Mouse (Mus musculus): ENCODE data around the gene Hmgn1. TPM values are rescaled to one million over a fixed set of nuclear protein-coding genes. Genes with fewer than 3 reads are reported as not detected.
A peak's percentile ranks its signal among the peaks of the same experiment; 100 is the strongest.
"Not testable (repeated sequence)": the region's sequence is repeated elsewhere in the genome, so short reads cannot be mapped to it uniquely, and the experiment has no call there.

The Hmgn1 gene
- polyA plus RNA-seq, 1 experiment from 2014 or later = 365 TPM

GRCm38 (mm10) chr16:96120022-96120623 is 7.4 kb downstream of the Hmgn1 start:
- H3K36me3 ChIP-seq (ENCODE audit: control insufficient read depth, insufficient read depth, low read length) = peaks cover 13% of the 10 kb centered on the region
- H3K4me3 ChIP-seq (ENCODE audit: low read depth, low read length) = no peak overlapping the region
- 47% methylated on average over 4 of the region's 4 CpGs for WGBS
- H3K9ac ChIP-seq (ENCODE audit: low read length) = no peak overlapping the region
- H3K4me1 ChIP-seq (replicated peaks; ENCODE audit: control insufficient read depth, insufficient read depth) = no peaks in the 10 kb centered on the region
- TF ChIP-seq EP300 (optimal IDR thresholded peaks at IDR 0.05) = no peak
- TF ChIP-seq CTCF (IDR thresholded peaks at IDR 0.05; ENCODE audit: low read depth) = no peak
- H3K27me3 ChIP-seq (ENCODE audit: control insufficient read depth, insufficient read depth, low read length) = no peaks in the 10 kb centered on the region
- no peak overlapping the region for H3K4me2 ChIP-seq (replicated peaks; ENCODE audit: low read depth)
- DNase-seq (ENCODE audit: low spot score) (no peak), ATAC-seq (ENCODE audit: low FRiP score, low TSS enrichment) (0 out of 2 replicates have a peak, but pooled peaks have one; percentile 18)
- H3K27ac ChIP-seq (replicated peaks) = no peak overlapping the region
- H3K9me3 ChIP-seq (ENCODE audit: control insufficient read depth, low read length) = no peaks in the 10 kb centered on the region

- H3K4me2 ChIP-seq (replicated peaks; ENCODE audit: low read depth) = no peak overlapping the region
- H3K9ac ChIP-seq (ENCODE audit: low read length) = no peak overlapping the region
- H3K9me3 ChIP-seq (ENCODE audit: control insufficient read depth, low read length) = no peaks in the 10 kb centered on the region
- no peak for ATAC-seq (ENCODE audit: low FRiP score, low TSS enrichment)
- DNase-seq (ENCODE audit: low spot score) = no peak
- 55% methylated on average over 4 of the region's 4 CpGs for WGBS
- H3K27ac ChIP-seq (replicated peaks) = no peak overlapping the region
- H3K4me3 ChIP-seq (ENCODE audit: low read depth, low read length) = no peak overlapping the region
- no peaks in the 10 kb centered on the region for H3K36me3 ChIP-seq (ENCODE audit: control insufficient read depth, insufficient read depth, low read length)
- no peaks in the 10 kb centered on the region for H3K4me1 ChIP-seq (replicated peaks; ENCODE audit: control insufficient read depth, insufficient read depth)
- no peak for TF ChIP-seq EP300 (optimal IDR thresholded peaks at IDR 0.05)
- TF ChIP-seq CTCF (IDR thresholded peaks at IDR 0.05; ENCODE audit: low read depth) = peak; percentile 39
- H3K27me3 ChIP-seq (ENCODE audit: control insufficient read depth, insufficient read depth, low read length) = no peaks in the 10 kb centered on the region
Observed at GRCm38 (mm10) chr16:96114729-96115128, 12.8 kb downstream of the Hmgn1 start.

- 37% methylated on average over 2 of the region's 2 CpGs for WGBS
- Histone ChIP-seq H3K4me1 (replicated peaks; ENCODE audit: control insufficient read depth, insufficient read depth) (no peaks in the 10 kb centered on the region), H3K36me3 (ENCODE audit: control insufficient read depth, insufficient read depth, low read length) (no peaks in the 10 kb centered on the region), H3K27ac (replicated peaks) (no peak overlapping the region), H3K9ac (ENCODE audit: low read length) (no peak overlapping the region), H3K4me3 (ENCODE audit: low read depth, low read length) (no peak overlapping the region), H3K27me3 (ENCODE audit: control insufficient read depth, insufficient read depth, low read length) (no peaks in the 10 kb centered on the region), H3K9me3 (ENCODE audit: control insufficient read depth, low read length) (no peaks in the 10 kb centered on the region), H3K4me2 (replicated peaks; ENCODE audit: low read depth) (no peak overlapping the region)
- TF ChIP-seq EP300 (optimal IDR thresholded peaks at IDR 0.05) (no peak), CTCF (IDR thresholded peaks at IDR 0.05; ENCODE audit: low read depth) (no peak)
- no peak for ATAC-seq (ENCODE audit: low FRiP score, low TSS enrichment)
- DNase-seq (ENCODE audit: low spot score) = no peak
Observed at GRCm38 (mm10) chr16:96112769-96113168, 14.8 kb downstream of the Hmgn1 start.

- Histone ChIP-seq H3K9ac (ENCODE audit: low read length) (no peak overlapping the region), H3K4me3 (ENCODE audit: low read depth, low read length) (no peak overlapping the region), H3K9me3 (ENCODE audit: control insufficient read depth, low read length) (0 out of 2 replicates have a peak, but pooled peaks cover 3% of the 10 kb centered on the region), H3K36me3 (ENCODE audit: control insufficient read depth, insufficient read depth, low read length) (no peaks in the 10 kb centered on the region), H3K4me1 (replicated peaks; ENCODE audit: control insufficient read depth, insufficient read depth) (no peaks in the 10 kb centered on the region), H3K27me3 (ENCODE audit: control insufficient read depth, insufficient read depth, low read length) (no peaks in the 10 kb centered on the region), H3K27ac (replicated peaks) (no peak overlapping the region), H3K4me2 (replicated peaks; ENCODE audit: low read depth) (no peak overlapping the region)
- TF ChIP-seq EP300 (optimal IDR thresholded peaks at IDR 0.05) (no peak), CTCF (IDR thresholded peaks at IDR 0.05; ENCODE audit: low read depth) (no peak)
- ATAC-seq (ENCODE audit: low FRiP score, low TSS enrichment) (no peak), DNase-seq (ENCODE audit: low spot score) (no peak)
- WGBS = 77% methylated on average over 5 of the region's 5 CpGs
Observed at GRCm38 (mm10) chr16:96110655-96111345, 16.7 kb downstream of the Hmgn1 start.

GRCm38 (mm10) chr16:96109673-96110072 is 17.9 kb downstream of the Hmgn1 start:
- Histone ChIP-seq H3K36me3 (ENCODE audit: control insufficient read depth, insufficient read depth, low read length) (no peaks in the 10 kb centered on the region), H3K27me3 (ENCODE audit: control insufficient read depth, insufficient read depth, low read length) (no peaks in the 10 kb centered on the region), H3K9ac (ENCODE audit: low read length) (no peak overlapping the region), H3K4me1 (replicated peaks; ENCODE audit: control insufficient read depth, insufficient read depth) (no peaks in the 10 kb centered on the region), H3K9me3 (ENCODE audit: control insufficient read depth, low read length) (0 out of 2 replicates have a peak, but pooled peaks cover 3% of the 10 kb centered on the region), H3K4me3 (ENCODE audit: low read depth, low read length) (no peak overlapping the region), H3K4me2 (replicated peaks; ENCODE audit: low read depth) (no peak overlapping the region), H3K27ac (replicated peaks) (no peak overlapping the region)
- DNase-seq (ENCODE audit: low spot score) (no peak), ATAC-seq (ENCODE audit: low FRiP score, low TSS enrichment) (no peak)
- WGBS = 46% methylated on average over 4 of the region's 4 CpGs
- TF ChIP-seq CTCF (IDR thresholded peaks at IDR 0.05; ENCODE audit: low read depth) (no peak), EP300 (optimal IDR thresholded peaks at IDR 0.05) (no peak)

- 50% methylated on average over 2 of the region's 2 CpGs for WGBS
- TF ChIP-seq EP300 (optimal IDR thresholded peaks at IDR 0.05) (no peak), CTCF (IDR thresholded peaks at IDR 0.05; ENCODE audit: low read depth) (peak; percentile 73)
Observed at GRCm38 (mm10) chr16:96103036-96103435, 24.5 kb downstream of the Hmgn1 start.

GRCm38 (mm10) chr16:96097811-96098210 is 29.7 kb downstream of the Hmgn1 start:
- not testable (repeated sequence) for H3K4me3 ChIP-seq (ENCODE audit: low read depth, low read length); H3K4me1 ChIP-seq (replicated peaks; ENCODE audit: control insufficient read depth, insufficient read depth); H3K9me3 ChIP-seq (ENCODE audit: control insufficient read depth, low read length); DNase-seq (ENCODE audit: low spot score); H3K4me2 ChIP-seq (replicated peaks; ENCODE audit: low read depth); H3K27me3 ChIP-seq (ENCODE audit: control insufficient read depth, insufficient read depth, low read length); H3K9ac ChIP-seq (ENCODE audit: low read length); ATAC-seq (ENCODE audit: low FRiP score, low TSS enrichment); H3K36me3 ChIP-seq (ENCODE audit: control insufficient read depth, insufficient read depth, low read length); H3K27ac ChIP-seq (replicated peaks)

More at GRCm38 (mm10) chr16:96103036-96103435, 24.5 kb downstream of the Hmgn1 start:
- H3K4me3 ChIP-seq (ENCODE audit: low read depth, low read length) = no peak overlapping the region
- no peak overlapping the region for H3K27ac ChIP-seq (replicated peaks)
- H3K9ac ChIP-seq (ENCODE audit: low read length) = no peak overlapping the region
- no peaks in the 10 kb centered on the region for H3K27me3 ChIP-seq (ENCODE audit: control insufficient read depth, insufficient read depth, low read length)
- 0 out of 2 replicates have a peak, but pooled peaks cover 3% of the 10 kb centered on the region for H3K9me3 ChIP-seq (ENCODE audit: control insufficient read depth, low read length)
- no peak for ATAC-seq (ENCODE audit: low FRiP score, low TSS enrichment)
- H3K4me2 ChIP-seq (replicated peaks; ENCODE audit: low read depth) = no peak overlapping the region
- no peak for DNase-seq (ENCODE audit: low spot score)
- no peaks in the 10 kb centered on the region for H3K4me1 ChIP-seq (replicated peaks; ENCODE audit: control insufficient read depth, insufficient read depth)
- no peaks in the 10 kb centered on the region for H3K36me3 ChIP-seq (ENCODE audit: control insufficient read depth, insufficient read depth, low read length)
